Mouse (Mus musculus) intestine, postnatal 0 days (tissue): Measurements from ENCODE around the gene Hs3st2. TPM values are rescaled to one million over a fixed set of nuclear protein-coding genes. Genes with fewer than 3 reads are reported as not detected.

Experiments
- ATAC-seq: fragments of 200-750 bp; cut with Nextera tagmentation; 2 replicates; pipeline ENCODE4 v1.8.0; 2017; ENCODE audit warnings: mild to moderate bottlenecking, moderate TSS enrichment, moderate library complexity
- H3K27ac ChIP-seq: fragments of 300-500 bp; sonication (generic); 2 replicates; pipeline ENCODE4 v1.5.1; 2014; ENCODE audit warnings: mild to moderate bottlenecking, low read depth, low read length, moderate library complexity
- H3K27me3 ChIP-seq: fragments of 300-500 bp; sonication (generic); replicated peaks from 2 replicates; pipeline ENCODE4 v1.6.1; 2014; ENCODE audit warnings: low read length, mixed read lengths; ENCODE audit not compliant: control insufficient read depth, insufficient read depth
- H3K36me3 ChIP-seq: fragments of 300-500 bp; sonication (generic); 2 replicates; pipeline ENCODE4 v1.6.1; 2014; ENCODE audit warnings: mild to moderate bottlenecking, moderate library complexity; ENCODE audit not compliant: control insufficient read depth, insufficient read depth
- H3K4me1 ChIP-seq: fragments of 300-500 bp; sonication (generic); replicated peaks from 2 replicates; pipeline ENCODE4 v1.6.1; 2014; ENCODE audit warnings: antibody characterized with exemption, low read length, mixed read lengths; ENCODE audit not compliant: control insufficient read depth, insufficient read depth
- H3K4me2 ChIP-seq: fragments of 300-500 bp; sonication (generic); replicated peaks from 2 replicates; pipeline ENCODE4 v1.6.1; 2014; ENCODE audit warnings: low read depth, mild to moderate bottlenecking, moderate library complexity
- H3K4me3 ChIP-seq: fragments of 300-500 bp; sonication (generic); 2 replicates; pipeline ENCODE4 v1.5.1; 2014; ENCODE audit warnings: low read depth, low read length
- H3K9ac ChIP-seq: fragments of 300-500 bp; sonication (generic); 2 replicates; pipeline ENCODE4 v1.6.1; 2014; ENCODE audit warnings: mild to moderate bottlenecking, low read depth, low read length
- H3K9me3 ChIP-seq: fragments of 300-500 bp; sonication (generic); 2 replicates; pipeline ENCODE4 v1.6.1; 2016; ENCODE audit warnings: mixed run types; ENCODE audit not compliant: control insufficient read depth
- CTCF ChIP-seq: sonication (generic); IDR thresholded peaks from 2 replicates; pipeline ENCODE4 v1.5.1; 2016; ENCODE audit warnings: low read depth, mild to moderate bottlenecking, control low read depth, antibody characterized with exemption, moderate library complexity
- WGBS: fragments of 180-500 bp; shearing (Covaris S2); extraction: QIAGEN DNeasy Blood & Tissue Kit; methylation state at CpG from one replicate; pipeline ENCODE4 v1.1.7; 2014; 5-methylcytosine and 5-hydroxymethylcytosine counted together
- polyA plus RNA-seq: library from polyadenylated mRNA; unstranded; fragments of >200 nt; fragmentation: Nextera tagmentation; extraction: Ambion mirVana; gene quantifications from 2 replicates; pipeline ENCODE4 v1.2.1, GENCODE M21; 2015

Hs3st2 gene
- polyA plus RNA-seq, 1 experiment from 2014 or later = 0.85 TPM

DNA sequence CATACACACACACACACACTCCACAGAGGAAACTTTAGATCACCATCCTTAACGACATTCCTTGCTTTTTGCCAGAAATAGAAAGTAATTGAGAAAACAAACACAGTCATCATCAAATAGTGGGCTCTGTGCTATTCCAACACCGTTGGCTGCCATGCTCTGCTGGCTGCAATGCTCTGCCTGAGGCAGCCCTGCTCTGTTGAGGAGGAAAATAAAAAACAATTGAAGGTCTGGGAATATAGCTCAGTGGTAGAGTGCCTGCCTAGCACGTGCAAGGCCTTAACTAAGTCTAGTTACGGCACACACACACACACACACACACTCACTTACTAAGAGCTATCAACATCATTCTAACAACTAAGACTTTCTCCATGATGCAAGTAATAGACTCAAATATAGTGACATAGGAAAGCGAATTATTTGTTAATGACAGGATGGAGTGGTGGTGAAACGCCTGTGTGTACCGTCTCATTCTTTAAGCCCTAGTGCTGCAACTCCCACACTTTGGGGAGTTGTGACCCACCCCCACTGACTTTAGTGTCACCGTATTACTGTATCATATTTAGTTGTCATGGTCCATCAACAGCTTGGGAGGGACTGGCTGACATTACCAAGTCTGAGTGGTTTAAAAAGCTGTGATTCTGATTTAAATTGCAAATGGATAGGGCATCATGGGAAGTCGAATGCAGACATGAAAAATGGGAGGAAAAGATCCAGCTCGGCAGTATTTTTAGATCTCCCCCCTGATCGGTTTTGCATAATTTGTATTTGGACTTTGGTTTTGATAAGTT lies 19.3 kb downstream of the Hs3st2 start:
- Histone ChIP-seq H3K9me3 (no peaks in the 10 kb centered on the region), H3K9ac (no peak overlapping the region), H3K4me1 (no peaks in the 10 kb centered on the region), H3K27me3 (no peaks in the 10 kb centered on the region), H3K36me3 (no peaks in the 10 kb centered on the region), H3K27ac (no peak overlapping the region), H3K4me3 (no peak overlapping the region), H3K4me2 (no peak overlapping the region)
- WGBS = 82% methylated on average over 11 of the region's 11 CpGs
- no peak for TF ChIP-seq CTCF
- ATAC-seq = no peak

DNA sequence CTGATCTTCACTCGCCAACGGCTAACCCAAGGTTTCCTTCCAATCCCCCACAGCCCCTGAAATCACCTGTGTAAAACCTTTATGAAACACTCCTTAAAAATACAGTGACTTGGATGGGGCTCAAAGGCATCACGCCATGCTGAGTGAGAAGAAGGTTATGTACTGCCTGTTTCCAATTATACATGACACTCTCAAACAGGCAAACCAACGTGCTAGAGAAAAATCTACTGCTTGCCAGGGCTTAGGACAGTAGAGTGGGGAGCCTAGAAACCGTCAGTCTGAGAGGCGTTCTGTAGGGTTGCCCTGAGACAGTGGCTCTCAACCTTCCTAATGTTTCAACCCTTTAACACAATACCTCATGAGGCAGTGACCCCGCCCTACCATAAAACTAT lies 19.8 kb downstream of the Hs3st2 start:
- no peaks in the 10 kb centered on the region for H3K9me3 ChIP-seq
- H3K9ac ChIP-seq = no peak overlapping the region
- no peak overlapping the region for H3K4me3 ChIP-seq
- WGBS = 81% methylated on average over 7 of the region's 7 CpGs
- TF ChIP-seq CTCF = no peak
- H3K27me3 ChIP-seq = no peaks in the 10 kb centered on the region
- no peaks in the 10 kb centered on the region for H3K36me3 ChIP-seq
- H3K4me1 ChIP-seq = no peaks in the 10 kb centered on the region
- H3K4me2 ChIP-seq = no peak overlapping the region
- H3K27ac ChIP-seq = no peak overlapping the region
- no peak for ATAC-seq

DNA sequence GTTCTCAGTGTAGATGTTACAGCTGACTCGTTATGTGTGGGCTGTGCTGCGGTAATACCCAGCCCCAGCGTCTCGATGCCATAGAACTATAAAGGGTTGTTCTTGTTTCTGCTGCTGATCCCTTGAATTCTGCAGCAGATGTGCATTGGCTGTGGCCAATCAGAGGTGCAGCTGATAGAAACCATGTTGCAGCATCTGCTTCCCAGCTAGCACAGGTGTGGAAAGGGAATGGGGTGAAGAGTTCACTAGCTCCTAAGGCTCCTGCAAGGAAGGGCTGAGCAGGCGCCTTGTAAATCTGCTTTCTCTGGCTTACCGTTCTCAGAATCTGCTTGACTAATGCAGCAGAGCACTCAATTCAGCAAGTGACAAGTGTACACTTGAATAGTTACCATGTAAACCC lies 45.2 kb downstream of the Hs3st2 start:
- Histone ChIP-seq H3K9me3 (no peaks in the 10 kb centered on the region), H3K36me3 (no peaks in the 10 kb centered on the region), H3K9ac (no peak overlapping the region), H3K4me3 (no peak overlapping the region), H3K27ac (no peak overlapping the region), H3K4me2 (no peak overlapping the region), H3K27me3 (no peaks in the 10 kb centered on the region), H3K4me1 (no peaks in the 10 kb centered on the region)
- no peak for TF ChIP-seq CTCF
- 83% methylated on average over 6 of the region's 6 CpGs for WGBS
- ATAC-seq = no peak

DNA sequence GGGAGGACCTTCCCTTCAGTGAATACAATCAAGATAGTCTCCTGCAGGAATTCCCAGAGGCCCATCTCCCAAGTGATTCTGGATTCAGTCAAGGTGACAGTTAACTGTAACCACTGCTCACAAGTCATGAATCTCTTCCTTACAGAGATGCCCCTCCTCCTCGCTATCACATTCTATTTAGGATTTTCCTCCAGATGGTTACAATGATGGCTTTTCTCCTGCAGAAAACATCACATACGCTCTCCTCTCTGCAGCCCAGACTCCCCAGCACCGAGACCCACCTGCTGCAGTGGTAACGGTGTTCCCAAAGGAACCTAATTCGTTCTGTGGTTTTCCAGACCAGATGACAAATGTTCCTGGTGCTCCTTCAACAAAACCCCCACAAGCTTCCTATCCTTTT lies 49.5 kb downstream of the Hs3st2 start:
- no peak for ATAC-seq
- WGBS = 57% methylated on average over 5 of the region's 5 CpGs
- no peaks in the 10 kb centered on the region for H3K27me3 ChIP-seq
- H3K27ac ChIP-seq = no peak overlapping the region
- no peak overlapping the region for H3K4me2 ChIP-seq
- no peak overlapping the region for H3K9ac ChIP-seq
- no peaks in the 10 kb centered on the region for H3K36me3 ChIP-seq
- H3K4me1 ChIP-seq = no peaks in the 10 kb centered on the region
- TF ChIP-seq CTCF = no peak
- no peaks in the 10 kb centered on the region for H3K9me3 ChIP-seq
- H3K4me3 ChIP-seq = no peak overlapping the region

DNA sequence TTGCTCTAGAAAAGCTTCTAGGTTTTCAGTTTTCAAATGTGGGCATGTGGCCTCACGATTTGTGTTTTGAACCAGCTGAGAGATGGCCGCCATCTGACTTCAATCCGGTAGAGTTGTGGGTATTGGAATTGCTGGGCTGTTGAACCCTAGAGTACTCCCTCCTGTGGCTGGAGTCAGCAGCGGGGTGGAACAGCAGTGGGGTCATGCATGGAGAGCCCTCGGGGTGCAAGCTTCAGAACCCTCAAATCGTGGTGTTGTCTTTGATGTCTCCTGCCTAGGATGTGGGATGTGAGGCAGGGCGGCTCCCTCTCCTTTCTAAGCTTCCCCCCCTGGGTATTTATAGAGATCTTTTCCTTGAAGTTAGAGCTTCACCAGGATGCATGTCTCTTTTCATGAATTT lies 52.7 kb downstream of the Hs3st2 start:
- no peaks in the 10 kb centered on the region for H3K36me3 ChIP-seq
- H3K27ac ChIP-seq = no peak overlapping the region
- H3K4me1 ChIP-seq = no peaks in the 10 kb centered on the region
- no peak overlapping the region for H3K4me3 ChIP-seq
- ATAC-seq = no peak
- H3K4me2 ChIP-seq = no peak overlapping the region
- no peak overlapping the region for H3K9ac ChIP-seq
- no peaks in the 10 kb centered on the region for H3K27me3 ChIP-seq
- H3K9me3 ChIP-seq = no peaks in the 10 kb centered on the region
- 67% methylated on average over 7 of the region's 7 CpGs for WGBS
- no peak for TF ChIP-seq CTCF

DNA sequence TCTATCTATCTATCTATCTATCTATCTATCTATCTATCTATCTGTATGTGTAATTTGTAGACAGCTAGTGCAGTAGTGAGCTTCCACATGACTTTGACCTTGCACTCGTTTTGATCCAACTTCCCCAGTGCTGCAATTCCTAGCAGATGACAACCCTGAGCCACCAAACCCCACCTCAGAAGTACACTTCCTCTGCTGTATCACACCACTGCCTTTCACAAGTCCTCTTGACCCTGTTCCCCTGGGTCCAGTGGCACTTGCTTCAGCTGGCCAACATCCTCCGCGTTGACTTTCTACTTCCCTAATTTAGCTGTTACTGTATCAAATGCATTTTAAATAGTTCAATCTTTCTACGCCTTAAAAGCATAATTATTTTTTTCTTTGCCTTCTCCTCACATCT lies 54.6 kb downstream of the Hs3st2 start:
- H3K36me3 ChIP-seq = no peaks in the 10 kb centered on the region
- no peak overlapping the region for H3K4me2 ChIP-seq
- H3K9me3 ChIP-seq = no peaks in the 10 kb centered on the region
- H3K27me3 ChIP-seq = no peaks in the 10 kb centered on the region
- 84% methylated on average over 4 of the region's 4 CpGs for WGBS
- no peaks in the 10 kb centered on the region for H3K4me1 ChIP-seq
- TF ChIP-seq CTCF = no peak
- no peak for ATAC-seq
- no peak overlapping the region for H3K4me3 ChIP-seq
- H3K27ac ChIP-seq = no peak overlapping the region
- no peak overlapping the region for H3K9ac ChIP-seq
